ENCODE assay signal across 8 mouse cellular contexts in genomic region chr3:95282381-95282864, GRCm38 (mm10). TPM values are rescaled to one million over a fixed set of nuclear protein-coding genes. Genes with fewer than 3 reads are reported as not detected.
DNase-seq lines count a peak whose midpoint lies in the region; ATAC-seq and TF ChIP-seq lines count a peak whose summit lies in the region.

No protein-coding gene starts in this region.

- H3K27me3 ChIP-seq in forebrain, embryonic 13.5 days, result no peaks in the 10 kb centered on the region
- no peaks in the 10 kb centered on the region for H3K27me3 ChIP-seq in hindbrain, embryonic 16.5 days (replicated peaks; ENCODE audit: control insufficient read depth, insufficient read depth, low read length)
- H3K27me3 ChIP-seq in liver, postnatal 0 days (ENCODE audit: insufficient read depth, low read length), result no peaks in the 10 kb centered on the region
- no peaks in the 10 kb centered on the region for H3K27me3 ChIP-seq in neural tube, embryonic 12.5 days (replicated peaks)

- TF ChIP-seq CTCF in liver, postnatal 0 days (IDR thresholded peaks at IDR 0.05; ENCODE audit: low read depth), result no peak

- H3K36me3 ChIP-seq in forebrain, embryonic 13.5 days (ENCODE audit: poor library complexity, severe bottlenecking), result peaks cover 9% of the 10 kb centered on the region; the same call in 1 of the 2 replicates
- no peaks in the 10 kb centered on the region for H3K36me3 ChIP-seq in hindbrain, embryonic 16.5 days (ENCODE audit: control insufficient read depth, insufficient read depth, low read length)
- peaks cover 7% of the 10 kb centered on the region for H3K36me3 ChIP-seq in liver, postnatal 0 days (replicated peaks; ENCODE audit: insufficient read depth, low read length)
- H3K36me3 ChIP-seq in neural tube, embryonic 12.5 days, result peaks cover 4% of the 10 kb centered on the region

- TF ChIP-seq EP300 in liver, postnatal 0 days (IDR thresholded peaks at IDR 0.05; ENCODE audit: low read depth), result peak; percentile 31; the same call in 1 of the 2 replicates

- peak overlapping the region; percentile 96 for H3K27ac ChIP-seq in forebrain, embryonic 13.5 days
- H3K27ac ChIP-seq in hindbrain, embryonic 16.5 days (ENCODE audit: low read depth, low read length), result peak overlapping the region; percentile 95
- peak overlapping the region; percentile 98 for H3K27ac ChIP-seq in liver, postnatal 0 days (ENCODE audit: low read depth)
- peak overlapping the region; percentile 90 for H3K27ac ChIP-seq in neural tube, embryonic 12.5 days

- under 1% methylated on average over 11 of the region's 11 CpGs for WGBS in forebrain, embryonic 13.5 days
- WGBS in hindbrain, embryonic 16.5 days, result under 1% methylated on average over 11 of the region's 11 CpGs
- WGBS in liver, postnatal 0 days (ENCODE audit: insufficient replicate concordance), result 0% methylated on average over 11 of the region's 11 CpGs
- WGBS in neural tube, embryonic 12.5 days, result under 1% methylated on average over 11 of the region's 11 CpGs

- H3K9ac ChIP-seq in forebrain, embryonic 13.5 days, result peak overlapping the region; percentile 87
- peak overlapping the region; percentile 85 for H3K9ac ChIP-seq in hindbrain, embryonic 16.5 days (ENCODE audit: low read depth, low read length)
- peak overlapping the region; percentile 86 for H3K9ac ChIP-seq in liver, postnatal 0 days (replicated peaks)
- peak overlapping the region; percentile 86 for H3K9ac ChIP-seq in neural tube, embryonic 12.5 days

- 0 out of 2 replicates have a peak, but pooled peaks have one; percentile 8 for ATAC-seq in forebrain, embryonic 13.5 days
- 0 out of 2 replicates have a peak, but pooled peaks have one; percentile 0 for ATAC-seq in hindbrain, embryonic 16.5 days
- ATAC-seq in liver, postnatal 0 days, result peak; percentile 38
- peak; percentile 15; the same call in 1 of the 2 replicates for ATAC-seq in neural tube, embryonic 12.5 days (ENCODE audit: low FRiP score, low read depth)
- no peak for ATAC-seq in inflammation-experienced regulatory T-cells, adult 6 months

- H3K4me1 ChIP-seq in forebrain, embryonic 13.5 days, result peaks cover 41% of the 10 kb centered on the region
- peaks cover 18% of the 10 kb centered on the region for H3K4me1 ChIP-seq in hindbrain, embryonic 16.5 days (ENCODE audit: control insufficient read depth, insufficient read depth, low read depth, low read length)
- H3K4me1 ChIP-seq in liver, postnatal 0 days (ENCODE audit: insufficient read depth), result peaks cover 29% of the 10 kb centered on the region
- H3K4me1 ChIP-seq in neural tube, embryonic 12.5 days, result peaks cover 21% of the 10 kb centered on the region

- H3K4me2 ChIP-seq in forebrain, embryonic 13.5 days, result peak overlapping the region; percentile 83
- peak overlapping the region; percentile 91 for H3K4me2 ChIP-seq in hindbrain, embryonic 16.5 days (ENCODE audit: low read length)
- H3K4me2 ChIP-seq in liver, postnatal 0 days (ENCODE audit: low read depth, low read length), result peak overlapping the region; percentile 83
- peak overlapping the region; percentile 72 for H3K4me2 ChIP-seq in neural tube, embryonic 12.5 days (replicated peaks)

- H3K4me3 ChIP-seq in forebrain, embryonic 13.5 days, result peak overlapping the region; percentile 67
- H3K4me3 ChIP-seq in hindbrain, embryonic 16.5 days (ENCODE audit: low read length), result peak overlapping the region; percentile 54
- H3K4me3 ChIP-seq in liver, postnatal 0 days (ENCODE audit: low read depth, low read length), result peak overlapping the region; percentile 74
- H3K4me3 ChIP-seq in neural tube, embryonic 12.5 days, result peak overlapping the region; percentile 64

- no peaks in the 10 kb centered on the region for H3K9me3 ChIP-seq in forebrain, embryonic 13.5 days (replicated peaks)
- H3K9me3 ChIP-seq in hindbrain, embryonic 16.5 days (ENCODE audit: control insufficient read depth, low read length), result no peaks in the 10 kb centered on the region
- H3K9me3 ChIP-seq in liver, postnatal 0 days (ENCODE audit: low read length), result no peaks in the 10 kb centered on the region
- no peaks in the 10 kb centered on the region for H3K9me3 ChIP-seq in neural tube, embryonic 12.5 days

- DNase-seq in embryo, embryonic 10 days (ENCODE audit: low spot score), result peak; percentile 35
- no peak for DNase-seq in embryo, embryonic 9.5 days (ENCODE audit: extremely low spot score)
- DNase-seq in adrenal gland, adult 8-10 months, result peak; percentile 65
- peak; percentile 72 for DNase-seq in liver, postnatal 0 days

RNA-seq across cellular contexts. Expression of gene Prune1, which starts 0.5 kb away (rescaled TPM):
- 10 to 100 TPM; 26.8 to 34.8 (median 31.7) TPM for total RNA-seq in adrenal gland, adult 8-10 months (2022)
- polyA plus RNA-seq in forebrain, embryonic 13.5 days (2015; fragmentation: Nextera tagmentation; extraction: Ambion mirVana), result 28.4 and 32.7 TPM in 2 replicates
- 77.6 and 79.9 TPM in 2 replicates for polyA plus RNA-seq in hindbrain, embryonic 16.5 days (2015; fragmentation: Nextera tagmentation; extraction: Ambion mirVana)
- 10.6 and 10.7 TPM in 2 replicates for polyA plus RNA-seq in liver, postnatal 0 days (2015; fragmentation: Nextera tagmentation; extraction: Ambion mirVana)
- 34.9 and 36.1 TPM in 2 replicates for polyA plus RNA-seq in neural tube, embryonic 12.5 days (2016; fragmentation: Nextera tagmentation; extraction: Ambion mirVana)
- 10 to 100 TPM in 1 of 3 experiments, 1 to 10 TPM in 2; 7.5 to 11.0 (median 8.8) TPM for polyA plus RNA-seq in inflammation-experienced regulatory T-cells, adult 6 months (2017; shearing (Covaris generic))

RNA-seq across cellular contexts. Expression of gene Mindy1, which starts 1.3 kb away (rescaled TPM):
- 100 to 1,000 TPM; 127 to 191 (median 150) TPM for total RNA-seq in adrenal gland, adult 8-10 months (2022)
- 39.6 and 40.0 TPM in 2 replicates for polyA plus RNA-seq in forebrain, embryonic 13.5 days (2015; fragmentation: Nextera tagmentation; extraction: Ambion mirVana)
- polyA plus RNA-seq in hindbrain, embryonic 16.5 days (2015; fragmentation: Nextera tagmentation; extraction: Ambion mirVana), result 35.8 and 36.3 TPM in 2 replicates
- polyA plus RNA-seq in liver, postnatal 0 days (2015; fragmentation: Nextera tagmentation; extraction: Ambion mirVana), result 41.4 and 42.8 TPM in 2 replicates
- 51.3 and 51.5 TPM in 2 replicates for polyA plus RNA-seq in neural tube, embryonic 12.5 days (2016; fragmentation: Nextera tagmentation; extraction: Ambion mirVana)
- polyA plus RNA-seq in inflammation-experienced regulatory T-cells, adult 6 months (2017; shearing (Covaris generic)), result 10 to 100 TPM; 17.8 to 18.5 (median 18.3) TPM

RNA-seq across cellular contexts. Expression of gene Anxa9, which starts 24.6 kb away (rescaled TPM):
- total RNA-seq in adrenal gland, adult 8-10 months (2022), result 1 to 10 TPM; 1.9 to 4.2 (median 3.0) TPM
- polyA plus RNA-seq in forebrain, embryonic 13.5 days (2015; fragmentation: Nextera tagmentation; extraction: Ambion mirVana), result 0.52 and 1.1 TPM in 2 replicates
- 0.35 TPM in 2 replicates for polyA plus RNA-seq in hindbrain, embryonic 16.5 days (2015; fragmentation: Nextera tagmentation; extraction: Ambion mirVana)
- polyA plus RNA-seq in liver, postnatal 0 days (2015; fragmentation: Nextera tagmentation; extraction: Ambion mirVana), result 1.2 TPM in 2 replicates
- polyA plus RNA-seq in neural tube, embryonic 12.5 days (2016; fragmentation: Nextera tagmentation; extraction: Ambion mirVana), result 0.94 and 1.2 TPM in 2 replicates
- polyA plus RNA-seq in inflammation-experienced regulatory T-cells, adult 6 months (2017; shearing (Covaris generic)), result under 1 TPM; 0.64 to 0.92 (median 0.91) TPM

RNA-seq across cellular contexts. Expression of gene Bnipl, which starts 31.4 kb away (rescaled TPM):
- total RNA-seq in adrenal gland, adult 8-10 months (2022), result under 1 TPM in 1 of 4 experiments, not detected in 3; 0.75 TPM
- polyA plus RNA-seq in forebrain, embryonic 13.5 days (2015; fragmentation: Nextera tagmentation; extraction: Ambion mirVana), result not detected in 2 replicates
- polyA plus RNA-seq in hindbrain, embryonic 16.5 days (2015; fragmentation: Nextera tagmentation; extraction: Ambion mirVana), result 0.20 TPM in 1 of 2 replicates, not detected in the other
- not detected in 2 replicates for polyA plus RNA-seq in liver, postnatal 0 days (2015; fragmentation: Nextera tagmentation; extraction: Ambion mirVana)
- 0.28 TPM in 2 replicates for polyA plus RNA-seq in neural tube, embryonic 12.5 days (2016; fragmentation: Nextera tagmentation; extraction: Ambion mirVana)
- polyA plus RNA-seq in inflammation-experienced regulatory T-cells, adult 6 months (2017; shearing (Covaris generic)), result under 1 TPM in 1 of 3 experiments, not detected in 2; 0.52 TPM

RNA-seq across cellular contexts. Expression of gene Cers2, which starts 32.2 kb away (rescaled TPM):
- total RNA-seq in adrenal gland, adult 8-10 months (2022), result 100 to 1,000 TPM; 211 to 272 (median 241) TPM
- 98.4 and 103 TPM in 2 replicates for polyA plus RNA-seq in forebrain, embryonic 13.5 days (2015; fragmentation: Nextera tagmentation; extraction: Ambion mirVana)
- 97.4 and 102 TPM in 2 replicates for polyA plus RNA-seq in hindbrain, embryonic 16.5 days (2015; fragmentation: Nextera tagmentation; extraction: Ambion mirVana)
- polyA plus RNA-seq in liver, postnatal 0 days (2015; fragmentation: Nextera tagmentation; extraction: Ambion mirVana), result 124 and 125 TPM in 2 replicates
- 104 and 110 TPM in 2 replicates for polyA plus RNA-seq in neural tube, embryonic 12.5 days (2016; fragmentation: Nextera tagmentation; extraction: Ambion mirVana)
- polyA plus RNA-seq in inflammation-experienced regulatory T-cells, adult 6 months (2017; shearing (Covaris generic)), result 100 to 1,000 TPM; 151 to 215 (median 154) TPM
